Mouse (Mus musculus) gastrocnemius, adult 8-10 months (tissue): ENCODE data around the gene Slc6a20b. TPM values are rescaled to one million over a fixed set of nuclear protein-coding genes. Genes with fewer than 3 reads are reported as not detected.
"Not testable (repeated sequence)": the region's sequence is repeated elsewhere in the genome, so short reads cannot be mapped to it uniquely, and the experiment has no call there.

ENCODE experiments used
- DNase-seq, 2 experiments: peaks; one replicate each; pipeline ENCODE4 v3.0.0; 2022; ENCODE audit warnings: low spot score in 2 of 2
- total RNA-seq, 4 experiments: library from RNA; stranded (reverse); gene quantifications; 2 replicates each; pipeline ENCODE4 v1.2.4; 2022

Gene Slc6a20b
- not detected for total RNA-seq

DNA sequence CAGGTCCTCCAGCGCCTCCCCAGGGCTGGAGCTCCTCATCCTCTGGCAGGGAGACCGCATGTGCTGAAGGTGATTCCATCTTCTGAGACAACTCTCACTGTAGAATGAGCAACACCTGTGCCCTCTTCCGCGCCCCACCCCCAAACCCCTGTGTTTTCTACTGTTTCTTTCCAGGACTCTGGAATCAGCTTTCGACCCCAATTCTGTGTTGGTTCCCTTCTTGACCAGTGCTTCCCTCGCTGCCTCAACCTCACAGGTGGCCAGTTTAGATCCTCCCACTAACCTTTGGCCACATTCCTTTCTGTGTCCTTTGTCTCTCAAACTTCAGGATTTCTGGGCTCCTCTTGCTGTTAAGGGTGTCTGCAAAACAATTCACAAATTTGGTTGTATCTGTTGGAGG is at the start of gene Slc6a20b:
Gene Slc6a20b (minus strand): TSS at position 285 of the 400 bp plus-strand sequence.
- no peak for DNase-seq

DNA sequence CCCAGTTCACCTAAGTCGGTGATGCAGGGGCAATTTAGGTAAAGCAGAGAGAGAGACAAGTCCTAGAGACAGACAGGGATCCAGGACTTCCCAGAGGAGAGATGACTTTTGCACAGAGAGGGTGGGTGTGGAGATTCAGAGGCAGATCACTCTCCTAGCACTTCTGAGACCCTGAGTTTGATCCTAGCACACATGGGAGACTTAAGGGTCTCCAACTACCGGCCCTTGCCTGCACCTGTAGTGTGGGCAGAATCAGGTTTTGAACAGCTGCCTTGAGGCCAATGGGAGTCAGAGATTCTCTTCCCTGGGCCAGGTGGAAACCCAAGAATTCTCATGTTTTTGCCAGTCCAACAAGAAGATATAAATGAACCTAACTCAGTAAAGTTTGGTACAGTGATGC is 46.8 kb upstream of the Slc6a20b start:
- DNase-seq = no peak

DNA sequence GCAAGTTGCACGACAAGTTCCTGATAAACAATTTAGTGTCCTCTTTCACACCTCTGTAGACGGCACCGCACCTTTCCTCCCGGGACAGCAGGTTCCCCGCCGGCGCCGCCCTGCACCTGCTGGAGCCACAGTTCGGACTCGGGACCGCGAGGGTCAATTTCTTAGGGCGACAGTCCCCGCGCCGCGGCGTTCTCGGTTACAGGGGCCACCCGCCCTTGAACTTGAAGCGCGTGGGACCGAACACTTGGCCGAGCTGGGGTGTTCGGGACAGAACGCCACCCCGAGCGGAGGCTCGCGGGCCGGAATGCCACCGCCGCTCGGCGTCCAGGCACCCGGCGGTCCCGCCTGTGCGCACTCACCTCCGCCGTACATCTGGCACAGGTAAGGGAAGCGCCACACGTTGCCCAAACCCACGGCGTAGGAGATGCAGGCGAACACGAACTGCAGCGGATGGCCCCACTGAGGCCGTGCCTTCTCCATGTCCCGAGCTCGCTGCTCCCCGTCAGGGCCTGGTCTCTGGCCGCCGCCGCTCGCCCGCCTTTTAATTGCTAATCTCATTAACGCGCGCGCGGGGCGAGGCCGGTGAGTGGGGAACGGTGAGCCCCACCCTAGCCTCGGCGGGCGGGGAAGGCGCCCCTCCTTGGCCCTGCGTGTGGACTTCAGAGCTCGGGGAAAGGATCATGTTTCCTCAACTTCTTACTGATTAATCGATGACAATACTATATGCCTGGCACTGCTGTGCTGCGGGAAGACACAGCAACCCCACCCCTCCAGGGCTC is 46.2 kb upstream of the Slc6a20b start, which contains the start of the genes Ccr9 and Slc6a20a:
Gene Ccr9 (plus strand): TSS at position 113 of the 779 bp plus-strand sequence.
Gene Slc6a20a (minus strand): TSS at position 559 of the 779 bp plus-strand sequence.
- DNase-seq = no peak

DNA sequence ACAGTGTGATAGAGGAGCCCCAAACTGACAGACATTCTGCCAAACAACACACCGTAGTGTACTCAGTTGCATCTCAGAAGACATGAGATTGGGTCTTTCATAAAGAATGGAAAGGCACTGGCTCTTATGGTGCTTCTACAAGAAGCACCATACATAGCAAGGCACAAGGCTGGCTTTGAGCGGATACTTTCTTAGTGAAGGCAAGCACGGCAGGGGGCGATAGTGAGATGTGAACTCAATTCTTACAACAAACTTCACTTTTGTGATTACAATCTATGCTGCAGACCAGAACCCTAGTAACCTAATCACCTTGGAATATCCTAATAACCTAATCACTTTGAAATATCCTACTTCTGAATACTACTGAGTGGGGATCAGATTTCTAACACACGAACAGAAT is 33.3 kb upstream of the Slc6a20b start:
- DNase-seq = no peak

DNA sequence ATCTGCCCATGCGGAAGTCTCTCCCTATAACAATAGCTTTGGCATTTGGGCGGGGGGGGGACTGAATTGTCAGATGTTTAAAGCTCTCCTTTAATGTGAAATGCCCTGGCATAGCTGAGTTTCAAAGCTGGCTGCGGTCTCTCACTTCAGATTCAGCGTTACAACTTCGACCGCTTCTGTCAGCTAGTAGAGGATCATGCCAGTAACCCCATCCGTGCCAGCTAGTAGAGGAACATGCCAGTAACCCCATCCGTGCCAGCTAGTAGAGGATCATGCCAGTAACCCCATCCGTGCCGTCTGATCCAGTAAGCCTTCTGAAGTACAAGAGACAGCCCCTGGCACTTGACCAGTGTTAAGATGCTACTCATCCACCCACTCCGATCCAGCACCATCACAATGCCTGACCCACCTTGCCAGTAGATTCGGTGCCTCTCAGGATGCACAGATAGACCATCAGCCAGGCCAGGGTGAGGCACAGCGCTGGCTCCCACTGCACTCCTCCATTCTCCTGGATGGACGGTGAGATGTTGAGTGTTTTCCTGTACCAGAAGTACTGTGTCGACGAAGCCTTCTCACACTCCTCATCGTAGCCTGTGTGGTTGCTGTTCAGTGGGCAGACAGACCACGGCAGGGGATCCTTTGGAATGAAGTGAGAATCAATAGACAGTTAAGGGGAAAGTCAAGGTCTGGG is 27.8 kb upstream of the Slc6a20b start:
- not testable (repeated sequence) for DNase-seq

DNA sequence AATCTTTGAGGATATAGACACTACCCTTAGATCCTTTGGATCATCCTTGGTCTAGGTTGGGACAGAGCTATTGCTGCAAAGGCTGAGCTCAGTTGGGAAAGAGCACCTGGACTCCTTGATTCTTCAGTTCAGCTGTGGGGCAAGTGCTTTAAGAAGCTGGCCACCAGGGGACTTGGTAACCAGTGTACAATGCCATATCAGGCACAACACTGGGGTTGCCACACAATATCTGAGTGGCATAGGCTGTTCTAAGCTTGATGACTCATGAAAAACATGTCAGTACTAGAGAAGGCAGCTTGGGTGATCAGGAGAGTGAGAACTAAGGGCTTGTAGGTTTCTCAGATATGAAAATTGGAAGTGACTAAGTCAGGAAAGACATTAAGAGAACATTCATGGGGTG is 26.6 kb upstream of the Slc6a20b start:
- DNase-seq = no peak

DNA sequence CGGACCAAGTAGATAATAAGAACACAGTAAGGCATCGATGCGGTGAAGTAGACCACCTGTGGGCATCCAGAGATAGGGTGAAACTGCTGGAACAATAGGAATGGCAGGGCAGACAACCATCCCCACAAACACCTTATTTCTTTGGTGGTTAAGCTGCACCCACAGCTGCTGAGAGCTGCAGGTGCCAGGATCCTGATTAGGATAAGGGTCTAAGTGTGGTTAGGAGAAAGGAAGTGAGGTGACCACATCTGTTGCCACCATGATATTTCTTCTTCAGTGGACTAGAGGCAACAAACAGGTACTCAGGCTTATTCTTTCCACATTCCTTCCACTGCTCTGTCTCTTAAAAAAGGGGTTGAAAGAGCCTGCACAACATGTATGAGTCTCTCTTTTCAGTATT is 25.1 kb upstream of the Slc6a20b start:
- no peak for DNase-seq

DNA sequence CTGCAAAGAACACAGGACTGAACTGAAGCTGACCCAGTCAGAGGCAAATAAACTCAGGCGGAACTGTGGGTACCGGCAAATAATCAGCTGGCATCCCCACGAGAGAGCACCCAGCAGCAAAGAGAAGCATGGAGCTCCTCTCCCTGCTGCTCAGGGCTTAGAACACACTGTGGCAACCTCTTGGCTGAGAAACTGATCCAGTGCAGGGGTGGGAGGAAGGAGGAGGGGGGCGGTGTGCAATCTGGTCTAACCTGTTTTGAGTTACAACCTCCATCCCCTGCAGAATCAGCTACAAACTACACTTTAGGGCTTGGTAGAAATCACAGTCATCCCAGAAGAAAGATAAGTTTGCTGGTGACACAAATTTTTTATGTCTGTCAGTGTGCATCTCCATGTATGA is 19.0 kb upstream of the Slc6a20b start:
- no peak for DNase-seq

DNA sequence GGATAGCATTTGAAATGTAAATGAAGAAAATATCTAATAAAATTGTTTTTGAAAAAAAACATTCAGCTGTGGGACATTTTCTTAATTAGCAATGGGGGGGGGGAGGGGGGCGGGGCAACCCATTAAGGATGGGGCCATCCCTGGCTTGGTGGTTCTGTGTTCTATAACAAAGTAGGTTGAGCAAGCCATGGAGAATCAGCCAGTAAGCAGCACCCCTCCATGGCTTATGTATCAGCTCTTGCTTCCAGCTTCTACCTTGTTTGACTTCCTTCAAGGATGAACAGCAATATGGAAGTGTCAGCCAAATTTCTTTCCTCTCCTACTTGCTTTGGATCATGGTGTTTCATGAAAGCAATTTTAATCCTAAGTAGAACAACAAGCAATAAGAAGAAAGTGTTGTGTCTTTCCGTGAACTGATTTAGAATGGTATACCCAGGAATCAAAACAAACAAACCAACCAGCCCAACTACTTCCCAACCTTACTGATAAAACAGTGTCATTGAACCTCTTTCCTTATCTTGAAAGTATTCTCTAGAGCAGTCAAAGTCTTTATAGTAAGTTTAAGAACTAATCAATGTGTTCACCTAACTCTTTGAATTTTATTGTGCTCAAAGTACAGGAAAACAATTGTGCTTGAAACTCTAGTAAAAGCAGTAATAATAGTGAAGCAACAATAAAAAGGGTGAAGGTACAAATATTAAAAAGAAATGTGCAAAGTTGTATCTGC is 17.6 kb upstream of the Slc6a20b start:
- no peak for DNase-seq

DNA sequence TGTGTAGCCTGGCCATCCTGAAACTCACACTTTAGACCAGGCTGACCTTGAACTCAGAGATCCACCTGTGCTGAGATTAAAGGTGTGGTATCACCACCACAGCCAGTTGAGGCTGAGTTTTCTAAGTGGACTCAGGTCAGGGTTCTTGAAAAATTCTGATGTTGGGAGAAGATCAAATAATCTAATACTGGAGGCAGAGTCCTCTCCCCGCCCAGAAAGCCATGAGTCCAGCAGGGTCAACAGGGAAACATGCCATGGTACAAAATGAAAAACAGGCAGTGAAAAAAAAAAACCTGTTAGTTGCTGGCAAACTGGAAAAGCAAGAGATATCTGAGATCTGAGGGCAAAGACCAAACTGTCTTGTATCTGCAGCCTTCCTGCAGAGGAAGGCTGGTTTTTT is 7.7 kb upstream of the Slc6a20b start:
- DNase-seq = no peak

DNA sequence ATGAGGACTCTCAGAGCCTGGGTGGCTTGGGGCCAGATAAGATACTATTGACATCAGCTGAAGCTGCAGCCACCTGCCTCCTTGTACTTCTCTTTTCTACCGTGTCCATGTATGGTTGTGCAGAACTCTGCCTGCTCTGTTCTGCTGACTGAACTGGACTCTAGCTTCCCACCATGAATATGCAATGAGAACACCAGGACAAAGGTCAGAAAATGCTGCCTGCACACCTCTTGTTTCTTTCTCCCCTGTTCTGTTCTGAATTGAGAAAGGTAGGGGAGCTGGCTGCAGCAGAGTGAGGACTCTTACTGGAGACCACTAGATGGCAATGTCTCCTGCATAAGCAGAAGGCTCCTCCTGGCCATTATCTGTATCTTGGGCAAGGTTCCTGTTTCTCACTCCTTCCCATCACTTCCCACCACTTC is 6.3 kb upstream of the Slc6a20b start:
- DNase-seq = no peak

DNA sequence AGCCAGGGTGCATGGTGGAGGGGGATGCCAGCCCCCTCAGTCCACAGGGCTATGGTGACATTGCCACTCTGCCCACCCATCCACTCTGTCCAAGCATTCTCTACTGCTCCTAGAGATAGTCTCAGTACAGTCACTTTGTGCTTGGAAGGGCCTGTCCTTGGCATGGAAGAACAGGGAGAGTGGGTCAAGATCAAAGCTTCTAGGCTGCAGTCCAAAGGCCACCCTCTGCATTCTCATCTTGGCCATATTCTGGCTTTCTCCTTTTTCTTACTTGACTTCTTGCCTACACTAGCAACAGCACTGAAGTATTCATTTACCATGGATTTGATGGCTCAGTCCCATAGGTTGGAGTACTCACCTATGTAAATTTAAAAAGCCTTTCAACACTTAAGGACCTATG is 5.9 kb upstream of the Slc6a20b start:
- DNase-seq = no peak

DNA sequence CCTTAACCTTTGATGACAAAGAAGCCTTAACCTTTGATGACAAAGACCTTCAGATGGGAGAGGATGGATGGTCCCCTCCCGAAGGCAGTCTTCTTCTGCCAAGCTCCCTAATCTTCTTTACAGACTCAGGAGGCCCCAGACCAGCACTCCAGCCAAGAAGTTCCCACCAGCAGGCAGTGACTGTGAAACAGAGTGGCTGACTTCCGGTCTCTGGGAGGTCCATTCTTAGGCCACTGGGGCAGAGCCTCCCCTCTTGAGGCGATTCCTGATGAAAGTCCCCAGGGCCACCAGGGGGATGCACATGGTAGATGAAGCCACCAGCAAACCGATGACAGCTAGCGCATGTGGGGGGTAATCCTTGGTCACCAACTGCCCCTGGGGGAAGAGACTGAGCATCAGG is 4.4 kb upstream of the Slc6a20b start:
- DNase-seq = no peak

DNA sequence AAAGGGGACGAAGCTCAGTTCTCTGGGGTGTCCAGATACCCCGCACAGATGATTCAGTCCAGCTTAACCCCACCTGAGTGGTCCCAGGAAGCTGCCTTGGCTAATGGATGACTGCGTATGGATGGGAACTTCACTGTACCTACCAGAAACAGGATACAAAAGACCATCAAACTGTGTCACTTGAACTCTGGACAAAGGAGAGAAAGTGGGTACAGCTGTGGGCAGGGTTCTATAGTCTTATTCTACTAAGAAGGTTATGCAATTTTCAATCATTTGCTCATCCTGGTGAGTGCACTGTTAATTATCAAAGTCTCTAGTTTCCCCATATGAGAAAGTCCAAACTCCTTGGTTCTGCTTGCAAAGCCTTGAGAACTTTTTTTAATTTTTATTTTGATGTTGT is 628 bp upstream of the Slc6a20b start:
- no peak for DNase-seq

DNA sequence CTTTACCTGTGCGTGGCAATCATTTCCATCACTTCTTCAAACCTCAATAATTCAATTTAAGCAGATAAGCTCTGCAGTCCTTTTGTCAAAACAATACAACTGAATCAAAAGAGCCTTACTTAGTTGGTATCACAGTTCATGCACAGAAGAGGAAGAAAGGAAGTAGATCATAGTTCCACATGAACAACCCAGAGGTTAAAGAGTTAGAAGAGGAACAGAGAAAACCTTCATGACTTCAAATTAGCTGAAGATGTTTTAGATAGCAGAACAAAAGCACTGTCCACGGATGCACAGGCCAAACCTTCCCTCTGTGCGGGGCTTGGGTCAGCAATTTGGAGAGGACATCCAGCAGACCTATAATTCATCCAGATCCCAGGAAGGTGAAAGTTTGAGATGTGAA is 699 bp downstream of the Slc6a20b start:
- DNase-seq = no peak

DNA sequence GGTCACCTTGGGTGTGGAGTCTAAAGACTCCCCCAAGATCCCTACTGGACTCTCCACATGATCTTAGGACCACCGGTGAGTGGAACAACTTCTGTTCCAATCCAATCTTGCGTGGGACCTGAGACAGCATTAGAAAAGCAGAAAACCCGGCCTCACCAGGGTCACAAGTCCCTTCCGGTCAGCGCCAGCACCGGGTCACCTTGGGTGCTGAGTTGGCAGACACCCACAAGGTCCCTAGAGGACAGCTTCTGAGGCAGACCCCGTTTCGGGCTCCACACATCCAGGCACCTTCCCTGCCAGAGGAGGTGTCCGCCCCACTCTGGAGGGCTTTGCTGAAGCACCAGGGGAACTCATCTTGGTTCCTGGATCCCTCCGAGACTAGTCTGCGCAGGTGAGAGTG is 6.5 kb downstream of the Slc6a20b start:
- DNase-seq = no peak

DNA sequence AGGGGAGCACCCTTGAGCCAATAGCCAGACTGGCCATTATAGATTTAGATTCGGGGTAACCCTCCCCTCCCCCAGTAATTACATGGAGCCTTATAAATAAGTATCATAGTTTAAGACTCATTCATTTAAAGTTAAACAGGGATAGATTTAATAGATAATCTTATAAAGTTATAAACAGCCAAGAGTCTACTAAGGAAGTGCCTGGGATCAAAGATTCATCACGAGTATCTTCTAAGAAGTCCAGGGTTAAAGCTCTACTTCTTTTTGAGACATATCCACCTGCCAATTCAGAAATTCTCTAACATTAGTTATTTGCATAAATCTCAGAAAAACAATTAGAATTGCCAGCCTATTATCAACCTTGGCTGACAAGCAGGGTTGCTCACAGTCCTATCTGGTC is 7.6 kb downstream of the Slc6a20b start:
- DNase-seq = no peak

DNA sequence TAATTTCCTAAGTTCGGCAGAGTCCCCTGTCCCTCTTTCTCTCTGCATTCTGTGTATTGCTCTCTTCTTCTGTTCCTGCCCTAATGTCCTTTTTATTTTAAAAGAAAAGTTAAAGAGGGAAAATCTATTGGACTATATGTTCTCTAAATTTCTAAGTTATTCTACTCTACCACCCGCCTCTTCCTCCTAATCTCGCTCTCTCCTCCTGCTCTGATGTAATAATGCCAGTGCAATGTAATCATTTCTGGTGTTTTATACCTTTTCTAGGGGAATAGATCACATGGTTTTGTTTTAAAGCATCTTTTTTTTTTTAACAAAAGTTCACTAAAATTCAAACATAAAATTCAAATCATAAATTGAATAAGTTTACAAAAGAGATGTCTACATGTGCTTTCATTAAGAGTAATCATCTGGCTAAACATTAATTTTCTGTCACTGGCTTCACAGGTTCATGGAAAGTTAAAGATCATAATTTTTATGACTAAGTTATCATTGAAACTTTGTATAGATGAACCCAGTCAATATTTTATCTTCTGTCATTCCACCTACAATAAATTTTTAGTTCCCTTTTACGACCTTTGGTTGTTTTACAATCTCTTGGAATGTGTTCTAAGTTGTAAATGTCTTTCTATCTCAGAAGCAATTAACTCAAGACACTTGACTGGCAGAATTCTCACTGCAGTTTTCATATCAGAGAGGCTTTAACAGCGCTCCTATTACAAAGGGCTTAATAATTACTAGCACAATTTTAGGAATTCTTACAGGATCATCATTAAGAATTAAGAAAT is 11.9 kb downstream of the Slc6a20b start:
- no peak for DNase-seq

DNA sequence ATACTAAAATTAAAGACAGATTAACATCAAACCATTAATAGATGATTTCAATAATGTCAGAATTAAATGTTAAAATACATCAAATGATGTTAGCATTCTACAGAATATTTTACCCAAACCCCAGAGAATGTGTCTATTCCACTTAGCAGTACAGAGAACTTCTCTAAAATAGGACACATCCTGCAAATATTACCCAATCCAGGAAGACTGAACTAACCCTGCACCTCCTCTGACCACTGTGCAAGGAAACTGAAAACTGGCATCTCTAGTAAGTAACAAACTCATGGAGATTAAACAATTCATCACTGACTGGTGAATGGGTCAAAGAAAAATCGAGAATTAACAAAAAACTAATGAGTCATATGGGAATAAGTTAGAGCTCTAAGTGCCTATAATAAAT is 30.8 kb downstream of the Slc6a20b start:
- no peak for DNase-seq

DNA sequence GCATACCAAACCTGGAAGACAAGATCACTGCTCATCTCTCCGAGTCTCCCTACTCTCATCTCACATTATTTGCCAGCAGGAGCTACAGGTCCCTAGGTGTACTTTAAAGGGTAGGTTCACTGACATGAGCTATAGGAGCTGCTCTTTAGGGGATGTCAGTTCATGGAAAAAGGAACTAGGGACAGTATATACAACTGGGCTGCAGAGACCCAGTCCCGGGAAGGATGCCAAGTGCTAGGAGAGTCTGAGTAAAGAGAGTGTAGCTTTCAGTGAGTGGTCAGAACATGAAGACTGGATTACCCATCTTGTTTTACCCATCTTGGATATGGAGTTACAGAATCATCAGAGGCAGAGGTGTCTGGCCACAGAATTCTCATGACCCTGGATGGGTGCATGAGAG is 35.0 kb downstream of the Slc6a20b start:
- no peak for DNase-seq

DNA sequence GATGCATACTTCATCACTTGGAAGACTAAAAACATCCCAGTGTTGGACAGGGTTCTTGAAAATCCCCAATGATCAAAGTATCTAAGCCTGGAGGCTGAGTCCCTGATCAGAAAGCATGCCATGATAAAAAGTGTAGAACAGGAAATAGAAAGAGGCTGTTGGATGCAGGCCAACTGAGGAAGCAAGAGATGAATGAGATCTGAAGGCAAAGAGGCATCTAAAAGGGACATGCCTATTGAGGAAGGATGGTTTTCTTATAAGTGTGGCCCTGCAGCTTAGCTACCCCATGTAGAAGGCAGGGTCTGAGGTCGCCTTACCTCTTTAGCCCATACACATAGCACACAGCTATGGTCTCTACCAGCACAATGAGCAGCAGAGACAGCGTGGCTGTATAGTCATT is 35.5 kb downstream of the Slc6a20b start:
- DNase-seq = no peak
